Mouse (Mus musculus) G1E (cell line): Measurements from ENCODE around the gene Hes1.

Experiments
- CTCF ChIP-seq: IDR thresholded peaks from 2 replicates; pipeline ENCODE4 v1.5.1; 2012; ENCODE audit warnings: low read depth, low read length, inconsistent platforms, mixed read lengths
- GATA1 ChIP-seq: IDR thresholded peaks from 2 replicates; pipeline ENCODE4 v1.6.1; 2012; ENCODE audit warnings: borderline replicate concordance, low read length, inconsistent platforms, mixed read lengths
- GATA2 ChIP-seq: IDR thresholded peaks from 2 replicates; pipeline ENCODE4 v1.6.1; 2012; ENCODE audit warnings: low read depth, low read length, inconsistent platforms, borderline replicate concordance
- POLR2AphosphoS5 ChIP-seq: IDR thresholded peaks from 2 replicates; pipeline ENCODE4 v1.6.1; 2012; ENCODE audit warnings: low read depth, low read length, inconsistent platforms; ENCODE audit not compliant: insufficient replicate concordance
- TAL1 ChIP-seq: conservative IDR thresholded peaks from 2 replicates; pipeline ENCODE4 v1.6.1; 2012; ENCODE audit warnings: low read depth, low read length, inconsistent platforms, mixed read lengths

- TF ChIP-seq CTCF, result no peak
- TF ChIP-seq POLR2AphosphoS5, result no peak
- no peak for TF ChIP-seq TAL1
- no peak for TF ChIP-seq GATA1
- TF ChIP-seq GATA2, result no peak
Observed at GRCm38 (mm10) chr16:30083536-30083935, 19.4 kb downstream of the Hes1 start.
